Mouse (Mus musculus) megakaryocyte, embryonic 14.5 days (primary cell): ENCODE results near the gene Cep295.

Source experiments
- FLI1 ChIP-seq: IDR thresholded peaks from 2 replicates; pipeline ENCODE4 v1.6.1; 2012; ENCODE audit warnings: low read length, inconsistent platforms, mixed read lengths
- GATA1 ChIP-seq: IDR thresholded peaks from 3 replicates; pipeline ENCODE4 v1.6.1; 2012; ENCODE audit warnings: mixed read lengths, low read length, inconsistent platforms, borderline replicate concordance

GRCm38 (mm10) chr9:15300056-15300455 lies 57.5 kb downstream of the Cep295 start:
- TF ChIP-seq GATA1: no peak
- no peak for TF ChIP-seq FLI1
